Mouse (Mus musculus) left cerebral cortex, postnatal 10 days (tissue): ENCODE data around the gene Ick. TPM values are rescaled to one million over a fixed set of nuclear protein-coding genes. Genes with fewer than 3 reads are reported as not detected.
"Not testable (repeated sequence)": the region's sequence is repeated elsewhere in the genome, so short reads cannot be mapped to it uniquely, and the experiment has no call there.

Experiments used
- DNase-seq, 2 experiments: peaks; one replicate each; pipeline ENCODE4 v3.0.0; 2021 to 2022; ENCODE audit warnings: low spot score in 2 of 2, mixed read lengths in 1 of 2; ENCODE audit errors: extremely low spot score in 1 of 2
- intact Hi-C: fragments of 180-260 bp; cut with DNase I; formaldehyde crosslinking; loops from one replicate; pipeline ENCODE4 v1.15.1; 2025
- total RNA-seq, 2 experiments: library from RNA; stranded (reverse); gene quantifications; 2 replicates each; pipeline ENCODE4 v1.2.3; 2021

The Ick gene
- total RNA-seq, 2 experiments from 2014 or later, result 23.8 to 27.2 TPM

- DNase-seq, result peak; percentile 92 to 99
- intact Hi-C loops, result no loop called here
These were observed 66.5 kb downstream of the Ick start for GRCm38 (mm10) chr9:78175277-78176200.

- intact Hi-C loops, result no loop called here
- DNase-seq, result peak; percentile 59 to 73
These were observed 67.3 kb downstream of the Ick start for GRCm38 (mm10) chr9:78176201-78176727.

GRCm38 (mm10) chr9:78176831-78177230 lies 67.8 kb downstream of the Ick start:
- DNase-seq, result no peak
- intact Hi-C loops, result no loop called here

GRCm38 (mm10) chr9:78178197-78178596 lies 69.2 kb downstream of the Ick start:
- DNase-seq, result no peak
- intact Hi-C loops, result no loop called here

- no peak for DNase-seq
- intact Hi-C loops, result no loop called here
These were observed 70.1 kb downstream of the Ick start for GRCm38 (mm10) chr9:78179071-78179470.

- intact Hi-C loops, result not testable (repeated sequence)
These were observed 73.5 kb downstream of the Ick start, which contains the start of gene Gsta4 for GRCm38 (mm10) chr9:78182474-78182873. Gene Gsta4, plus strand, starts transcription at chr9:78182774.

GRCm38 (mm10) chr9:78185686-78186085 lies 76.7 kb downstream of the Ick start:
- intact Hi-C loops, result no loop called here
- no peak for DNase-seq

More at GRCm38 (mm10) chr9:78182474-78182873, 73.5 kb downstream of the Ick start, which contains the start of gene Gsta4:
- DNase-seq, result not testable (repeated sequence)

- intact Hi-C loops, result no loop called here
- DNase-seq, result no peak
These were observed 79.9 kb downstream of the Ick start for GRCm38 (mm10) chr9:78188910-78189309.

GRCm38 (mm10) chr9:78190651-78191634 lies 82.0 kb downstream of the Ick start:
- intact Hi-C loops, result no loop called here
- no peak for DNase-seq

GRCm38 (mm10) chr9:78191736-78192135 lies 82.7 kb downstream of the Ick start:
- intact Hi-C loops, result no loop called here
- peak in 1 of 2 experiments; percentile 80 for DNase-seq

GRCm38 (mm10) chr9:78193902-78194597 lies 85.1 kb downstream of the Ick start:
- DNase-seq, result peak in 1 of 2 experiments; percentile 48
- intact Hi-C loops, result no loop called here

- DNase-seq, result peak in 1 of 2 experiments; percentile 34
- intact Hi-C loops, result no loop called here
These were observed 86.0 kb downstream of the Ick start for GRCm38 (mm10) chr9:78195034-78195433.

- DNase-seq, result no peak
- intact Hi-C loops, result no loop called here
These were observed 88.8 kb downstream of the Ick start for GRCm38 (mm10) chr9:78197801-78198200.

- intact Hi-C loops, result no loop called here
- DNase-seq, result no peak
These were observed 95.2 kb downstream of the Ick start for GRCm38 (mm10) chr9:78204194-78204593.

GRCm38 (mm10) chr9:78208956-78209355 lies 100.0 kb downstream of the Ick start:
- DNase-seq, result no peak
- intact Hi-C loops, result no loop called here

GRCm38 (mm10) chr9:78210079-78210478 lies 101.1 kb downstream of the Ick start:
- no peak for DNase-seq
- intact Hi-C loops, result no loop called here

- DNase-seq, result no peak
- intact Hi-C loops, result no loop called here
These were observed 101.8 kb downstream of the Ick start for GRCm38 (mm10) chr9:78210821-78211220.

GRCm38 (mm10) chr9:78211521-78211920 lies 102.5 kb downstream of the Ick start:
- intact Hi-C loops, result no loop called here

More at GRCm38 (mm10) chr9:78211521-78211920, 102.5 kb downstream of the Ick start:
- DNase-seq, result no peak
